Mouse (Mus musculus) G1E (cell line): Measurements from ENCODE around the gene Hbb-bh1.
"Not testable (repeated sequence)": the region's sequence is repeated elsewhere in the genome, so short reads cannot be mapped to it uniquely, and the experiment has no call there.

ENCODE experiments used
- CTCF ChIP-seq: IDR thresholded peaks from 2 replicates; pipeline ENCODE4 v1.5.1; 2012; ENCODE audit warnings: low read depth, low read length, inconsistent platforms, mixed read lengths
- GATA1 ChIP-seq: IDR thresholded peaks from 2 replicates; pipeline ENCODE4 v1.6.1; 2012; ENCODE audit warnings: borderline replicate concordance, low read length, inconsistent platforms, mixed read lengths

GRCm38 (mm10) chr7:103815085-103815484 is 27.9 kb downstream of the Hbb-bh1 start:
- TF ChIP-seq CTCF, GATA1: not testable (repeated sequence)
